In the genomic region with DNA sequence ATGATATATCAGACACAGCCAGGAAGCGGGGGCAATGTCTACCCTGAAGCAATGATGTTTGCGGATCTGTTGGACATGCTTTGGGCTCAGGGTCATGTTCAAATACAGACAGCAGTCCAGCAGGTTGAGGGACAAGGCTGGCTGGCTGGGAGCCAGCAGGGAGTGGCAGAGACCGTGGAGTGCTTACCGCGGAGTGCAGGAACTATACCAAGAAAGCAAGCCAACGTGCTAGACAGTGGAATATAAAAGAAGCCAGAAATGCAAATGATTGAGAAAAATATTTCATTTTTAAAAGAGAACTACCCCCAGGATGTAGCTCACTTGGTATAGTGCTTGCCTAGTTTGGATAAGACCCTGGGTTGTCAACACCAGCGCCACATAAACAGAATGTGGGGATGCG, we compare ENCODE assay signal across 9 mouse cellular contexts.
DNase-seq lines count a peak whose midpoint lies in the region; ATAC-seq and TF ChIP-seq lines count a peak whose summit lies in the region.
"Had no signal": no experiment of that assay in that cellular context is flagged by ENCODE, and none has a peak within 500 bp of the region (broad histone marks: within the 10 kb centered on the region; RNA-seq: fewer than 3 reads in every experiment).

No protein-coding gene starts in this region.

- no peak overlapping the region for H3K27ac ChIP-seq in kidney, embryonic 16.5 days (ENCODE audit: low read length)
- H3K27ac ChIP-seq in midbrain, embryonic 10.5 days (replicated peaks), result no peak overlapping the region

- TF ChIP-seq CTCF in brain, embryonic 14.5 days (IDR thresholded peaks at IDR 0.05; ENCODE audit: borderline replicate concordance, extremely low read depth, insufficient read depth, insufficient read length), result no peak

- ATAC-seq in kidney, embryonic 16.5 days (ENCODE audit: low FRiP score, low TSS enrichment), result no peak

- no peaks in the 10 kb centered on the region for H3K4me1 ChIP-seq in kidney, embryonic 16.5 days (ENCODE audit: insufficient read depth, low read length)
- H3K4me1 ChIP-seq in midbrain, embryonic 10.5 days, result peaks cover 13% of the 10 kb centered on the region

- TF ChIP-seq POLR2A in brain, embryonic 14.5 days (IDR thresholded peaks at IDR 0.05; ENCODE audit: borderline replicate concordance, extremely low read depth, insufficient read depth, insufficient read length, poor library complexity, severe bottlenecking), result no peak

- no peaks in the 10 kb centered on the region for H3K9me3 ChIP-seq in kidney, embryonic 16.5 days (ENCODE audit: low read length)
- no peaks in the 10 kb centered on the region for H3K9me3 ChIP-seq in midbrain, embryonic 10.5 days (replicated peaks)

- H3K4me2 ChIP-seq in kidney, embryonic 16.5 days (replicated peaks; ENCODE audit: low read depth, low read length), result no peak overlapping the region

- peak; percentile 21 for DNase-seq in kidney, adult 11 months
- DNase-seq in brain, embryonic 14.5 days (ENCODE audit: low read depth), result peak; percentile 59
- peak; percentile 46 to 65 for DNase-seq in kidney, postnatal 25 days
- peak; percentile 73 for DNase-seq in lung, postnatal 36 days
- DNase-seq in adipocyte (ENCODE audit: low spot score), result no peak
- no peak for DNase-seq in midbrain, embryonic 10.5 days (ENCODE audit: low spot score)
- no peak for DNase-seq in frontal cortex, postnatal 25 days (ENCODE audit: low spot score in 2 of 2)
- DNase-seq: cerebellum, adult 9-11 months had no signal

- no peaks in the 10 kb centered on the region for H3K27me3 ChIP-seq in kidney, embryonic 16.5 days (ENCODE audit: insufficient read depth, low read length)
- H3K27me3 ChIP-seq in midbrain, embryonic 10.5 days (ENCODE audit: low read depth, poor library complexity, severe bottlenecking), result peaks cover 37% of the 10 kb centered on the region

- no peaks in the 10 kb centered on the region for H3K36me3 ChIP-seq in kidney, embryonic 16.5 days (ENCODE audit: insufficient read depth, low read length)
- H3K36me3 ChIP-seq in midbrain, embryonic 10.5 days, result no peaks in the 10 kb centered on the region

- 78% methylated on average over 8 of the region's 8 CpGs for WGBS in kidney, embryonic 16.5 days
- WGBS in midbrain, embryonic 10.5 days, result 90% methylated on average over 8 of the region's 8 CpGs

- H3K9ac ChIP-seq in kidney, embryonic 16.5 days (replicated peaks; ENCODE audit: low read length), result no peak overlapping the region

- H3K4me3 ChIP-seq in kidney, embryonic 16.5 days (ENCODE audit: low read length), result no peak overlapping the region
- H3K4me3 ChIP-seq in midbrain, embryonic 10.5 days, result no peak overlapping the region

Comparison
In these comparisons a context has a peak if more than half of its experiments do, and no peak if none do; other contexts are left out.
1. DNase-seq: peak in kidney, adult 11 months (single experiment), brain, embryonic 14.5 days (single experiment), kidney, postnatal 25 days (2 of 2) and lung, postnatal 36 days (single experiment); none in adipocyte (single experiment), midbrain, embryonic 10.5 days (single experiment) and frontal cortex, postnatal 25 days (0 of 2).